Mouse (Mus musculus): ENCODE results near the gene Obsl1.

The Obsl1 gene

DNA sequence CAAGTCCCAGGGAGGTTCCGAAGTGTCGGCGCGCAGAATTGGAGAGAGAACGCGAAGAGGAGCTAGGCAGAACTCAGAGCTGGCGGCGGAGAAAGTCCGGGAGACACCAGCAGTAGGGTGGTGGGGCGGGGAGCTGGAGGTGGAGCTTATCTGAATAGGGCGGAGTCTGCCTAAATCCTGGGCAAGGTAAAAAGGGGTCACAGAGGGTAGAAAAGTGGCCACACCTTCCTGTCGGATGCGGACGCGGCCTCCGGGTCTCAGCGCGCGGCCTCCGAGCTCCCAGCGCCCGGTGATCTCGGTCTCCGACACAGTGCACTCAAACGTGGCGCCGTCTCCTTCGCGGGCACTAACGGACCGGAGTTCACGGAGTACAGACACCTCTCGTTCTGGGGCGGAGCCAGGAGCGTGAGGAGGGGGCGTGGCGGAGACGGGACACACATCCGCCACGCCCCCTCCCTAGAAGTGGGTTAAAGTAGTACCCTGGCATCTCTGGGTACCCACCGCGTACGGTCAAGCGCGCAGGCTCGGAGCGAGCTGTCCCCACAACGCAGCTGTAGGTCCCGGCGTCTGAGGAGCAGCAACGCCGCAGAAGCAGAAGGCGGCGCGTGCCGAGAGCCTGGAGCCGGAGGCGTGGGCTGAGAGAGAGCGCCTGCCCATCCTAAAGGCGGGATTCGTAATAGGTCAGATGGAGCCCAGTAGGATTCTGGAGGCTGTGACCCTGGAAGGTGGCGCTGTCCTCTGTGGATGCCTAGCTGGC, 18.7 kb downstream of the Obsl1 start:
- peak; percentile 47 to 61 for DNase-seq (ENCODE audit: low spot score in 2 of 2)

DNA sequence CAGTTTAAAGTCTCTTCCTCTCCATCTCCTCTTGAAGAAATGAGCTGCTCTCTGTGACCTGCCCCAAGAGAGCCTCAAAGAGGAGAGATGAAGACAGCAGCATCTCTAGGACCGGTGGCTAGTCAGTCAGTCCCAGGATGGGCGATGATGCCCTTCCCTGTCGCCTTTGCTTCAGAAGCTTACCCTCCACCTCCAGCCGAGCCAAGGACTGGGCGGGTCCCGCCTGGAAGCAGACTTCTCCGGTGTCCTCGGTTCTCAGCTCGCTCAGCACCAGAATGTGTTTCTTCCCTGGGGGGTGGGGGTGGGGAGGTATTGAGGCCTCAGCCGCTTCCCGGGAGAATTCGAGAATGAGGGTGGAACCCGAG, 19.2 kb downstream of the Obsl1 start:
- DNase-seq (ENCODE audit: low spot score in 2 of 2), result no peak

DNA sequence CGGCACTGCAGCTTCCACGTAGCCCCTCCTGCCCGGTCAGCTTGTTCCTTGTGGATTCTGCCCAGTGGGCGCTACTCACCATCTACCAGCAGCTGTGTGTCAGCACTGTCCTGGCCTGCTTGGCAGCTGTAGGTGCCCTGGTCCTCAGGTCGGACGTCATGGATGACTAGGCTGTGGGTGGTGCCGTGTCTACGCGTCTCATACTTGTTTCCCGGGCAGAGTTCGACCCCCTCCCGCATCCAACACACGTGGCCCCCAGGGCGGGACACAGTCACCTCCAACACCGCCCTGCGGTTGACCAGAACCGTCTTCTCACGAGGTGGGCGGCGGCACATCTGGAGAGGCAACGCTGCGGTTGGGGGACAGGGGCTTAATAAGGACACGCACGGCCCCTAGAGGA, 19.7 kb downstream of the Obsl1 start:
- DNase-seq (ENCODE audit: low spot score in 2 of 2), result no peak

- DNase-seq (ENCODE audit: low spot score in 2 of 2), result no peak
Measured at GRCm38 (mm10) chr1:75480735-75481134, 25.5 kb downstream of the Obsl1 start.

GRCm38 (mm10) chr1:75480036-75480435, 26.2 kb downstream of the Obsl1 start:
- no peak for DNase-seq (ENCODE audit: low spot score in 2 of 2)

DNA sequence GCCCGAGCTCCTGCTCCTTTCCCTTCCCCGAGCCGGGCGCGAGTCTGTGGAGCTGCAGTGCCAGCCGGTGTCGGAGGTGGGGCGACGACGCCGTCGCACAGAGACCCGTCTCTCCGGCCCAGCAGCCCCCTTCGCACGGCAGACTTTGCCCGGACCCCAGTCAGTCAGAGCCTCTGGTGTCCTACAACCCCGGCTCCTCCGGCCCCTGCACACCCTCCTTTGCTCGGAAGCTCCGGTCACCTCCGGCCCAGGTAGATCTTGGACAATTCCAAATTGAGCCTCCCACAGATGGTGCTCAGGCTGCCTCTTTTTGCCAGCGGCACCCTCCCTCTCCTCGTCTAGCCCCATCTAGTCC, 26.6 kb downstream of the Obsl1 start:
- no peak for DNase-seq (ENCODE audit: low spot score in 2 of 2)

DNA sequence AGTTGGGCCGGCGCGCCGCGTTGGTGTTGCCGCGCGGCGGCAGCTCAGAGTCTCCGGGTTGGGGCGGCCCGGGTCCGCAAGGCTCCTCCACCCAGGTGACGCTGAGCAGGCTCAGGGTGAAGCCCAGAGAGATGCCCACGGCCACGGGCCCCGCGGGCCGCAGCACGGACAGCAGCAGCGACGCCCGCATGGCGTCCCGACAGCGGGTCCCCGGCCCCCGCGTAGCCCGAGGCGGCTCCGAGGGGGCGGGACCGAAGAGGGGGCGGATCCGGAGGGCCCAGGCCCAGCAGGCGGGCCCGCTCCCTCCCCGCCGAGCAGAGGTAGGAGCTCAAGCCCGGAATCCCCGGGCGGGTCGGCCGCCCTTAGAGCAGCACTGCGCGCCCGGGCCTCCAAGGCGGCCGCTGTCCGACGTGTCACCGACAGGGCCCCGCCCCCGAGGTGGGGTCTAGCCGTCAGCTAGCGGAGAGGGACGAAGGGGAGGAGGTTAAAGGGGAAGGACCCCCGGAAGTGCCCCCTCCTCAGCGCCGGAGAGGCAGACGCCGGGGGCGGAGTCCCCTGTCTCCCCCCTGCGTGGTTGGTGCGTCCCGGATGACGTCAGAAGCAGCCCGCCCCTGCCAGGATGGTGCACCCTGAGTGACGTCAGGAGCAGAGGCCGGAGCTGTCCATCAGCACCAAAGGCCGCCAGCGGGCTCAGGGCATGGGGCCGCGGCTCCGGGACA, 27.2 kb downstream of the Obsl1 start, which contains the start of the genes Chpf and Tmem198:
Gene Chpf, minus strand, starts transcription at position 392 of the 719 bp plus-strand sequence.
Gene Tmem198, plus strand, starts transcription at position 617 of the 719 bp plus-strand sequence.
- peak; percentile 92 to 94 for DNase-seq (ENCODE audit: low spot score in 2 of 2)

DNA sequence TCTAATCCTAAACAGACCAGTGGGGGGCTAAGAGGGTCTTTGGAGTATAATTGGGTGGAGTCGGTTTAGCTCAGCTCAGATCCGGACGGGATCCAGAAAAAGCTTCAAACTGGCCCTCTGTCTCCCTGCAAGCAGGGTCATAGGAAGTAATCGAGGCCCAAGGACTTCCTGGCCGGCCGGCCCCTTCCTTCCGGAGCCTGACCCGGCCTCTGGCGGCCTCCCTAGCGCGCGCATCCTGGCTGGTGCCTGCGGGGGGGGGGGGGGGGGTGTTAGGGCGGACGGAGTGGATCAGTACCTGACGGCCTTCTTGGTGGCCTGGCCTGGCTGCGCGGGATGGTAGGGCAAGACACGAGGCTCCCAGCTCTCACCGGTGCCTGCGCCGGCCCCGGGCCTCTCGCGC, 27.8 kb downstream of the Obsl1 start:
- no peak for DNase-seq (ENCODE audit: low spot score in 2 of 2)

- DNase-seq (ENCODE audit: low spot score in 2 of 2), result no peak
Measured at GRCm38 (mm10) chr1:75477966-75478290, 28.3 kb downstream of the Obsl1 start.

GRCm38 (mm10) chr1:75477264-75477965, 28.8 kb downstream of the Obsl1 start:
- DNase-seq (ENCODE audit: low spot score in 2 of 2), result peak; percentile 81

DNA sequence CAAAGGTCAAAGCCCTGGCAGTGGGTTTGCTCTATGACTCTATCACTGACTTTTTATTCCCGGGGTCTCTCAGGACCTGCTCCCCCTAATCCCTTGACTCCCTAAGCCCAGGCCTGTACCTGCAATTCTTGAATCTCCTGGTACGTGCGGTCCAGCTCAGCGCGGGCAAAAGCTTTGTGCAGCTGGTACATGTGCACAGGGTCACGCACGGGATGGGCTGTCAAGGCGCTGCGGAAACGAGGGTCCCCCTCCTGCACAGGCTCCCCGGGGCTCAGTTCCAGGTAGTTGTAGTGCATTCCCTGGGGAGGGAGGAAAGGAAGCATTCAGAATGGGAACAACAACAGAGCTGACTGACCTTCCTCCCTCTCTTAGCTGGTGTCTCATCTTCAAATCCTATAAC, 29.8 kb downstream of the Obsl1 start:
- DNase-seq (ENCODE audit: low spot score in 2 of 2), result no peak

DNA sequence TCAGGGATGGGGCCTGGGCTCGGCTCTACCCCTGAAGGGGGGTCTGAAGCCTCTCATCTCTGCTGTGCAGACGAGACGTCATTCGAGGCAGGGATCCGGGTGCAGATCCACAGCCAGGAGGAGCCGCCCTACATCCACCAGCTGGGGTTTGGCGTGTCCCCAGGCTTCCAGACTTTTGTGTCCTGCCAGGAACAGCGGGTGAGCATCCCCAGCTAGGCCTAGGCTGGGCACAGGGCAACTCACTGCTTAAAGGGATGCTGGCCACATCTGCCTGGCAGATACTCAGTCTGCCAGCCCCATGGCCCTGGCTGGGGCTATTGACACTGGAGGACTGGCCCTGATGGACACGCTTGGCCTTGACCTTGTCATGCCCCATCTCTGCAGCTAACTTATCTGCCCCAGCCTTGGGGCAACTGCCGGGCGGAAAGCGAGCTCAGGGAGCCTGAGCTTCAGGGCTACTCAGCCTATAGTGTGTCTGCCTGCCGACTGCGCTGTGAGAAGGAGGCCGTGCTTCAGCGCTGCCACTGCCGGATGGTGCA, 36.9 kb downstream of the Obsl1 start:
- DNase-seq (ENCODE audit: low spot score in 2 of 2), result no peak

GRCm38 (mm10) chr1:75467215-75467927, 38.9 kb downstream of the Obsl1 start:
- DNase-seq (ENCODE audit: low spot score in 2 of 2), result peak; percentile 76 to 83

- DNase-seq (ENCODE audit: low spot score in 2 of 2), result no peak
Measured at GRCm38 (mm10) chr1:75463652-75464204, 42.5 kb downstream of the Obsl1 start.

DNA sequence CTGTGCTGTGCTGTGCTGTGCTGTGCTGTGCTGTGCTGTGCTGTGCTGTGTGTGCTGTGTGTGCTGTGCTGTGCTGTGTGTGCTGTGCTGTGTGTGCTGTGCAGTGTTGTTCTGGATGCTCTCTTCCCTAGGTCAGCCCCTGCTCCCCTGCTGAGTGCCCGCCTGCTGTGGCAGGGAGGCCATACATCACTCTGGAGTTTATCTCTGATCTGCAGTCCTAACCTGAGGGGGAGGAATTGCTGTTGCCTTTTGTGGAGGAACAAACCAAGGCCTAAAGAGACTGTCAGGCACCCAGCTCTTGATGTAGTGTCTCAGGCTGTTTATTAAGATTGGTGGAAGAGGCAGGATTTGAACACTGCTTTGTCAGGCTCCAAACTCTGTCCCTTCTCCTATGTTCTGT, 43.6 kb downstream of the Obsl1 start:
- no peak for DNase-seq (ENCODE audit: low spot score in 2 of 2)

- no peak for DNase-seq (ENCODE audit: low spot score in 2 of 2)
Measured at GRCm38 (mm10) chr1:75460297-75460696, 46.0 kb downstream of the Obsl1 start.

DNA sequence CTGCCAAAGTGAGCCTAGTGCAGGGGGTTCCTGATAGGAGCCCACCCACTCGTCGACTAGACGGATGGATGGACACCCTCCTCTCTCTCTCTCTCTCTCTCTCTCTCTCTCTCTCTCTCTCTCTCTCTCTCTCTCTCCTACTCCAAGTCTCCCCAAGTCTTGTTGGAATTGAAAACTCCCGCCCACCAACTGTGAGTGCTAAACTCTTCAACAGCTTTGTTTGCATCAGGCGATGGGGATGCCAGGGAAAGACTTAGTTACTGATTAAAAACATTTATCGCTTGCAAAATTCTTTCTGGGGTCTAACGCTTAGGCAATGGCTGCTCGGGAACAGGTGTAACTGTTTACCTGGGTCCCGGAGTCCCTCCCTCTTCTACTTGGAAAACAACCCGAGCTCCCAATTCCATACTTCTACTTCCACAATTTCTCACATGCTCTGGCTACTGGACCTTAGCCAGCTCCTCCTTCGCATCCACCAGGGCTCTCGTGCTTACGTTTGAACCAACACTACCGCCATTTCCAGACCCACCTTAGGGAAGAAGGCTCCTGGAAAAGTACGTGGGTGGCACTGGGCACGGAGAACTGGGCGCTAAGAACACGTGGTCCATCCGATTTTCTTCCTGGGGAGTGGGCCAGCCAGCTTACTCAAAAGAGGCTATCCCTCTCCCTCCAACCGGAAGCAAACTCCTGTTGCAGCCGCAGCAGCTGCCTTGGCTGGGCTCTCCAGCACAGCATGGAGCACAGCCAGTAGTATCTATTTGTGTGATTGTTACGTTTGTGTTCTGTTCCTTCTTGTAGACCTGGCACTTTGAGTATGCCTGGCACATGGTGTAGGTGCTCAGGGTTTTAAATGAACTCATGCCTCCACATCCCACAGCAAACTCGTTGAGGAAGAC, 47.2 kb downstream of the Obsl1 start:
- DNase-seq (ENCODE audit: low spot score in 2 of 2), result peak in 1 of 2 experiments; percentile 54

DNA sequence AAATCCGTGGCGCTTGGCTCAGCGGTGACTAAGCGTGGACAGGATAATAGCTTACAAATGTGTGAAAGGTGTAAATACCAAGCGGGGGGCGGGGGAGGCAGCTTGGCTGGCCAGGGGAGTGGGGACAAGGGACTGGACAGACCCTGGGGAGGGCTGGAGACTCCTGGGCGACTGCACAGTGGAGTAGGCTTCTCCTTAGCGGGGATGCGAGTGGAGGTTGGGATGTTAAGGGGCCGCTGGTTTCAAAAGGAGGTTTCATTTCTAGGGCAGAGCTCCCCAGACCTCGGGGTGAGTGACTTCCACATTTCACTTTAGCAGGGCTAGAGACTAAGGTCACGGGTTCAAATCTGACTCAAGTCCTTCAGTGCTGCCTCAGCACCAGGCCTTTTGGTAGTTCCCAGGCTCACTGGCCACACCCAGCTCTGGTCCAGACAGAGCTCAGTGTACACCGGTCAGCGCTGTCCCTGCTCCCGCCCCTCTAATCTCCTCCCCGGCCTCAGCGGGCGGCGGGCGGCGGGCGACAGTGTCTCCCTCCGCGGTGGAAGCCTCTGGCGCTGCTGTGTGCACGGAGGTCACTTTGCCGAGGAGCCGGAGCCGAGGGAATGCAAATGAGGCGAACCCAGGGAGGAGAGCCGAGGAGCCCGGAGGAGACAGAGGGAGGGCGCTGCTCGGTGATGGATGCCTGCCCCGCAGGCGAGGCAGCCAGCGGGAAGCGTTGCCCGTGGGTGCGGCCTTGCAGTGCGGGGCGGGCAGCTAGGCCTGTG, 48.0 kb downstream of the Obsl1 start:
- no peak for DNase-seq (ENCODE audit: low spot score in 2 of 2)

DNA sequence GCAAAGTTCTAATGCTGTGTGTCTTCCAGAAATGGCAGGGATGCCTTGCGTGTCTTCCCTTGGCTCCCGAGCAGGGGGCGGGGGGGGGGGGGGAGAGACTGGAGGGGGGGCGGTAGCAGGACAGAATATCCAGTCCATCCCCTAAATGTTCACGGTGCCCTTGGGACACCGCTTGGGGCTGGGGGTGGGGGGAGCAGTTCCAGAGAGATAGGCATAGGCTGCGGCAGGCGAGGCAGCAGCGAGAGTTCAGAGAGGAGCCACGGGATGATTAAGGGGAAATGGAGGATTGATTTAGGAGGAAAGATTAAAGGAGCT, 48.6 kb downstream of the Obsl1 start:
- DNase-seq (ENCODE audit: low spot score in 2 of 2), result no peak

Measured in frontal cortex, postnatal 25 days (tissue).